Mouse (Mus musculus): ENCODE measurements around the gene Cryga.

- no peak for TF ChIP-seq GATA1 (IDR thresholded peaks at IDR 0.05; ENCODE audit: low read length)
- no peak for TF ChIP-seq TAL1 (IDR thresholded peaks at IDR 0.05; ENCODE audit: low read length)
These were observed 41.6 kb upstream of the Cryga start for GRCm38 (mm10) chr1:65144783-65145182.
